Mouse (Mus musculus) urinary bladder, adult 18-20 months (tissue): Measurements from ENCODE around the gene F13a1.

Experiments used
- DNase-seq, 2 experiments: peaks; one replicate each; pipeline ENCODE4 v3.0.0; 2022; ENCODE audit warnings: low spot score in 2 of 2, mixed read lengths in 2 of 2

F13a1 gene

GRCm38 (mm10) chr13:36953676-36954075 lies 96.4 kb downstream of the F13a1 start:
- DNase-seq = no peak

GRCm38 (mm10) chr13:36941891-36942290 lies 108.2 kb downstream of the F13a1 start:
- DNase-seq = no peak

DNA sequence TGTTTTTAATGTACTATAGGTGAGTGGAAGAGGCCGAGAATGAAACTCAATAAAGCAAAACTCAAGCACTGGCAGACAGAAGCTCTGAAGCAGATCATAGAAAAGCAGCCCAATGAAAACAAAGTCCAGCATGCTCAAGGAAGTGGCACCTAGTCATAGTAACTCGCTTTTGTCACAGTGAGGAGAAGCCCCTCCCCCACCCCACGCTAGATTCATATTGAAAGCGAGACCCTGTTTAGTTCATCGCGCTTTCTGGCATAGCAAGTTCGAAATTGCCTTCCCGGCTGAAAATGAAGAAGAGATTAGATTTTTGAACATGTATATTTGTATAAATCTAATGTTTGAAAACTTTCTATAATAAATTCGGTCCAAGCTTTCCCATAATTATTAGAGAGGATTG lies 118.0 kb downstream of the F13a1 start:
- DNase-seq = no peak

DNA sequence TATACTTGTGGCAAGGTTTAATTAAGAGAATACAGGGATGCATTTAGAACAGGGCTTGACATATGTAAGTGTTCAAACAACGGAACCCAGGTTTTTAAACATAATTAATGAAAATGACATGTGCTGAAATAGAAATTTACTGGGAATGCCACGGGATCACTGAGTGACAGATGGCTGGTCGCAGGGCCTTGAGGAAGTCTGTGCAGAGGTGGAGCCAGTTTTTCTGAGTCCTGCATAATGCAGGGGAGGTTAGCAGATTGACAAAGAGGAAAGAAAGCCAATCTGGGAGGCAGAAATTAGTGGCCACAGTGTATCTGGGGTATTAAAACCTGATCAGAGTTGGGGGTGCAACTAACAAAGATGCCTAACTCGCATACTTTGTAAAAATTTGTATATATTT lies 130.3 kb downstream of the F13a1 start:
- DNase-seq = no peak

GRCm38 (mm10) chr13:36903885-36904284 lies 146.2 kb downstream of the F13a1 start:
- no peak for DNase-seq

DNA sequence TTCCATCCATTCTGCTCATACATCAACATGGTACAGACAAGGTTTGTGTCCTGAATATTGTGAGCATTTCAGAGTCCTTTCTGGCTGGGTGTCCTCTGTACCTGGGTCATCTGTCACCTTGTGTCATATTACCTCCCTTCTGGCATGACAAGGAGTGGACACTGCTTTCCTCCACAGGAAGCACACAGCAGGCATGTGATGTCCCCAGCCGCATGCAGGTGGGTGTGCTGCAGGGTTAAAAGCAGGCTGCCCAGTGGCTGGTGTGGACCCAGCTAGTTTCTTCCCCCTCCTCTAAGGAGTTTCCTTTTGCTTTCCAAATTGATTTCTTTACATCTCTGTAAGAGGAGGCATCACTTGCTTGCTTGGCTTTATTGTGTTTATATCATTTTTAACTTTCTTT lies 146.6 kb downstream of the F13a1 start:
- DNase-seq = no peak

DNA sequence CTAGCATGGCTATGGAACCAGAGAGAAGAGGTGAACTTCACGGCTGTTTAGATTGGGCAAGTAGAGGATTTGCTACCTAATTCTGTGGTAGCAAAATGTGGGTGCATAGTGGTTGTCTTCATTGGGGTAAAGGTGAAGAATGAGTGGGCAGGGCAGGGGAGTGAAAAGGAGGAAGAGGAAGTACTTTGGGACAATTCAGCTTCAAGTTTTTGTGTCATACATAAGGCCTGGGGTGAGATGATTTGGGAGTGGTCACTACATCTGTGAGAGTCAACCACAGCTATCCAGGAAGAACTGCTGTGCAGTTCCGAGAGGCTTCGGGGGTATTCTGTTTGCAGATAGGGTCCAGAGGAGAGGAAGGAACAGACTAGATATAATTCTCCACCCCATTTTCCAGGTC lies 148.4 kb downstream of the F13a1 start:
- no peak for DNase-seq

DNA sequence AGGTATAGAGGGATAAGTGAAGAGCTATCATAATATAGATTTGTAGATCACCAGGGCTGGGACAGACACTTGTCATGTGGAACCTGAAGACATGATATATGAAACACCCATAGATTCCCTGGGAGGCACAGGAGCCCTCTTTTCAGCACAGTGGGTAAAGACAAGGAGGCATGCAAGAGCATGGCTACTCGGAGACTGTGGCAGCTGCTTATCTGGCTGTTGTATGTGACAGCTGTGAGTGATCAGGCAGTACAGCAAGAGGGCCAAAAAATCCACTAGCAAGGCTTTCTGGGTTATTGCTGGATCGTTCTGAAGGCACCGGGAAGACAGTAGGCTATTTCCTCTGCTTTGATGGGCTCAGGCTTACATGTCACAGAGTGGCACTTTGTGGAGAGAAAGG lies 149.0 kb downstream of the F13a1 start:
- DNase-seq = no peak

DNA sequence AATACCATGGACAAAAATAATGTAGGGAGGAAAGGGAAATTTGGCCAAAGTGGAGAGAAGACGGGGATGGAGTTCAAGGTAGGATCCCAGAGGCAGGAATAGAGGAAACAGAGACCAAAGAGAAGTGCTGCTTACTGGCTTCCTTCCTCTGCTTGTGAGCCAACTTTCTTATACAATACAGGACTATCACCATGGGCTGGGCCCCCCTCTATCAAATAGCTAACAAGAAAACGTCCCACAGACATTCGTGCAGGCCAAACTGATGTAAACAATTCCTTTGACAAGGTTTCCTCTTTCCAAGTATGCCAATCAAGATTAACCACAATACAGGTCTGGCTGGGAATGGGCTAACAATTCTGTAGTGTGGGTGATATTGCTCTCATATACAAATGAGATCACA lies 154.0 kb downstream of the F13a1 start:
- no peak for DNase-seq

DNA sequence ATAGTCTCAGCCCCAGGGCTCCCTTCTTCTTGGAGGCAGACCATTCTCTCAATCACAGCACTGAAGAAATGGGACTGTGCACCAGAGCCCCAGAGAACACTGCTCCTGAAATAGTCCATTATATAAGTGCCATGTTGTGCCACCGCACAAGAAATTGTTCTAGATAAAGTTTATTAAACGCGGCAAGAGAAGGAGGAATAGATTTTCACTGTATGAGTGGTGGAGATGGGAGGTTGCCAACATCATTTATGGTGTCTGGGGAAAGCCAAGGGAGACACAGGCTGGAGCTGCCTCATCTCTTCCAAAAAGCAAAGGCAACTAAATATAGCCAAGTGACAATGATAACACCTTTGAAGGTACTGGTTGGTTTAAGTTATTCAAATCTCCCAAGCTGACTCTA lies 156.3 kb downstream of the F13a1 start:
- no peak for DNase-seq

- no peak for DNase-seq
Measured at GRCm38 (mm10) chr13:36892216-36892615, 157.8 kb downstream of the F13a1 start.

DNA sequence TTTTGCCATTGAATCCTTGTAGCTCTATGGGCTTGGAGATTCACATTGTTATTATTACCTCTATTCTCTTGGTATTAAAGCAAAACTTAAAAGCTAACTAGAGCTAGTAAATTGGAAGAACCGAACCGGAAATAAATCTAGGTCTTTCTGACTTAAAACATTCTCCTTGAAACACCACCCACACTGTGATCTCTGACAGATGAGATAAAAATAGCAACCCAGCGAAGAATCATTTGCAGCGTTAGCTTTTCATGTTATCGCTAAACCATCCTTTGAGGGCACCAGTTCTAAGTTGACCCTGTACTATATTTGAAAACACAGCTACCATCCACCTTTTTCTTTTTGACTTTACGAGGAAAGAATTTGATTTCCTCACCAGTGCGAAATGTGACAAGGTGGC lies 164.1 kb downstream of the F13a1 start:
- no peak for DNase-seq

- DNase-seq = no peak
Measured at GRCm38 (mm10) chr13:36839111-36839510, 210.9 kb downstream of the F13a1 start.
